Mouse (Mus musculus): ENCODE measurements around the gene Trak1.

The Trak1 gene

DNA sequence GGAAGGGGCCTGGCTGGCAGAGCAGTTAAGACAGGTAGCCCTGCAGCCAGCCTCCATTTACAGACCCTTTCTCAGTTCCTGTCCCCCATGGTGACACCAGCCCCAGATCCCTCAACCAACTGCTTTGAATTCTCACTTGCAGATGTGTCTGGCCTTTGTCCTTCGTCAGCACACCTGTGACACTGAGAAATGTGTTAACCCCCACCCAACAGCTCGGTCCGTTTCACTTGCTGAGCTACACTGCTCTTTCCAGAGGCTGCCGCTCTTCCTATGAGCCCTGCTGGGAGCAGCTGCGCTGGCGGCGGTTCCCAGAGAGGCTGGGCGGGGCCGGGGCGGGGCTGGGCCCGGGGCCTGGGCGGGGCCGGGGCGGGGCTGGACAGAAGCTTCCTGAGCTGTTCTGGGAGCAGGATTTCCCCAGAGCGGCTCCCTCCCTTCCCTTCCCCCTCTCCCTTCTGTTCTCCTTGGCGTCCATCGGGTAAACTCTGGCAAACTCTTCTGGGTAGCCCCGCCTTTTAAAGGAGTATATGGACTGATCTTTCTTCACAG is 74.1 kb downstream of the Trak1 start:
- peak; percentile 86 for DNase-seq (ENCODE audit: low spot score in 2 of 2)

DNA sequence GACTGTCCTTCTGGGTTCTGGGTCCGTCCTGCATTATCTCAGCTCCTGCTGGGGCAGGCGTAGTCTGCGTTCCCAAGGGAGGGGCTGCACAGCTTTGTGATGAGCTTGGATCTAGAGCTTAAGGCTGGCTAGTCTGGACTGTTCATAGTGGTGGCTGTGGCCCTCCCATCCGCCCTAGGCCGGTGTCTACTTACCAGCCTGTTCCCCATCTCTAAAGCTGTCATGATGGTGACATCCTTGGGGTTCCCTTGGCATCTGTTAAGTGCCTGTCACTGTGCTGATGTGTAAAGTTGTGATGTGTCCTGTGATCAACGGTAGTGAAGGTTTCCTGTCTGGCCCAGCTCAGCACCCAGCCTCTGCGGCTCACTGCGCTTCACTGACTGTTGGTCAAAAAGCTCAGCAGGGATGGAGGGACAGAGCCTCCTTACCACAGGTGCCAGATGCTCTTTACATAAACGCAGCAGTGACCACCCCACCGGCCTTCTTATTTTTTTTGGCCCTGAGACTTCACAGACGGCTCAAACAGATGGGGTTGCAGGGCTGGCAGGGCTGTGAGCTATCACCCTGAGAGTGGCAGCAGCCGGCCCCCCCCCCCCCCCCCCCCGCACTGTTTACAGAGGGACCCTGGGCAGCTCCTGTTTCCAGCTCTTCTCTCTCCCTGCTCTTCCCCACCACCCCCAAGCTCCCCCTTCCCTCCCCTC is 74.8 kb downstream of the Trak1 start:
- DNase-seq (ENCODE audit: low spot score in 2 of 2): no peak

DNA sequence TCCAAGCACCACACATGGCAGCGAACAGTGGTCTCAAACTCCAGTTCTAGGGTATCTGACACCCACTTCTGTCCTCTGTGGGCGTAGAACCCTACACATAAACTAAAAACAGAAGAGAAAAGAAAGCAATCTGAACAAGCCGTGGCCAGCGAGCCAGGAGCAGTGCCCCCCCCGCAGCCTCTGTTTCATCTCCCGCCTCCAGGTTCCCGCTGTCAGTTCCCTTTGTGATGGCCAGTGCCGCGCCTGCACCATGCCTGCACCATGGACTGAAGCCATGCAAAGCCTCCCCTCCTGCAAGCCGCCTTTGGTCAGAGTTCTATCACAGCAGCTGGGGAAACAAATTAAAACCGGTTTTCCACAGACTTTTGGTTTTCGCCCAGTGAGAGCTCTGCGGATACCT is 75.8 kb downstream of the Trak1 start:
- no peak for DNase-seq (ENCODE audit: low spot score in 2 of 2)

DNA sequence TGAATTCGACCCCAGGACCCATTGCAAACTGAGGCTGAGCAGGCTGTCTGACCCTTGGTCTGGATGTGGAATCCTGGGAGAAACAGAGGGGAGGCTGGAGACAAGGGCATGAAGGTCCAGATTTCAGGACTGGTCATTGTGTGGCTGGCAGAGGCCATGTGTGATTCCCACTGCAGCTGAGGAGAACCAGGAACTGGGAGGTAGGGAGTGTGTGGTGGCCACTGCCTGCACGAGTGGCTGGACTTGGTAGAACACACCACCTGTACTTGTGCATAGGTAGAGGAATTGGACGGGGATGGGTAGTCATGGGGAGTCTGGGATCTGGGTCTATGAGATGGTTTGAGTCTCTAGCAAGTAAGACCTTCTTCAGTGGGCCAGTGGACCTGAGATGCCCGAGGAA is 76.2 kb downstream of the Trak1 start:
- no peak for DNase-seq (ENCODE audit: low spot score in 2 of 2)

DNA sequence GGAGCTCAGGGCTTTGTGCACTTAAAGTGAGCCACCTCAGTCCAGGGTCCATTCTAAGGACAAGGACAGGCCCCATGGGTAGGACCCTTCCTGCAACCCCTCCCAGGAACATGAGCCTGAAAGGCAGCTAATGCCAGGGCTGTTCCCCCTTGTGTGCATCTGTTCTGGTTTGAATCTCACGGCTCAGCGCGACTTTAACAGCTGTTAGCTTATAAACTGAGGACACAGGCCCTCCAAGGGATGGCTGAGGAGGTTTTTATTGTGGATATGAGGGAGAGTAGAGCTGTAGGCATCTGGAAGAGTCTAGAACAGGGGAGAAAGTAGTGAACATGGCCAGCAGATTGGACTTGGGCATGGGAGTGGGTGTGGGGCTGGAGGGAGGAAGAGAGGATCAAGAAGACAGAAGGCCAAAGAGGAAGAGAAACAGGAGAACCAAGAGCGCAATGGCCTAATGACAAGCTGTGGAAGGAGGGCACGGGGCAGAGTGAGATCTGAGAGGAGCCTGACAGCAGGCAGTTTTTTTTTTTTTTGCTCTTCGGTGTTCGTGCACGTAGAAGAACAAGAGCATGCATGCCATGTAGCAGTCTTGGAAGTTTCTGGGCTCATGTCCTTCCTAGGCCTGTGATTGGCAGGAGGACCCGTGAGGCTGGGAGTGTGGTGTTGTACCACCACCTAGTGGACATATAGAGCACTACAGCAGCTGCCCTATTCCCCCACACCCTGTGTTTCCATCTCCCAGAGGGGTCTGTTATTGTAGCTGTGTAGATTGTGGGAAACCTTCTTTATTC is 77.0 kb downstream of the Trak1 start:
- peak in 1 of 2 experiments; percentile 58 for DNase-seq (ENCODE audit: low spot score in 2 of 2)

DNA sequence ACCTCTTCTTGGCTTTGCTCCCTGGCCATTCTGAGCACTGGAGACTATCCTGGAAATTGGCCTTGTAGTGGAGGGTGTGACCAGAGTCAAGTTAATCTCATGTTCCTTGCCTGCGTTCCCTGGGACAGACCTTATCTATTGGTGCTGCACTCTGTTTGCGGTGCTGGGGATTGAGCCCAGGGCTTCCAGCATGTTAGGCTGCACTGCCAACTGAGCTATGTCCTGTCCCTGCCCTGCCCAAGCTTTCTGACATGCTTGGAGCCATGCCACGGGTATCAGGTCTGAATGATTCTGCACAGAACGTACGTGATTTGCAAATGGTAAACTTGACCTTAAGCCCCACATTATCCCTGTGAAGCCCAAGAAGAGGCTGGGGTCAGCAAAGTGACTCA is 77.6 kb downstream of the Trak1 start:
- DNase-seq (ENCODE audit: low spot score in 2 of 2): no peak

DNA sequence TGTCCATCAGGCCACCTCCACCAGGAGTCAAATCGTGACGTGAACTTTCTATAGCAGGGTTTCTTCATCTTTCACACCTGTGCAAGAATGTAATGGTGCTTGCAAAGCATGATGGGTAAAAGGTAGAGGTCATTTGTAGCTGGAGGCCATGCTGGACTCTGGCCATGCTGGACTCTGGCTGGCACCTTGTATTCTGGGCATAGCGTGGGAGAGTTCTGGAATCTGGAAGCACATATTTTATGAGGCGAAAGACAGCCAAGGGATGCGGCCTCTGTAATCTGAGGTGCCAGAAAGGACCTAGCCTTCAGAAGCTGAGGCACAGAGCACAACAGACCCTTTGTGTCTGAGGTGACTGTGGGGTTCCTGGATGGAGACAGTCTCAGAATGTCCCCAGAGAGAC is 78.8 kb downstream of the Trak1 start:
- no peak for DNase-seq (ENCODE audit: low spot score in 2 of 2)

DNA sequence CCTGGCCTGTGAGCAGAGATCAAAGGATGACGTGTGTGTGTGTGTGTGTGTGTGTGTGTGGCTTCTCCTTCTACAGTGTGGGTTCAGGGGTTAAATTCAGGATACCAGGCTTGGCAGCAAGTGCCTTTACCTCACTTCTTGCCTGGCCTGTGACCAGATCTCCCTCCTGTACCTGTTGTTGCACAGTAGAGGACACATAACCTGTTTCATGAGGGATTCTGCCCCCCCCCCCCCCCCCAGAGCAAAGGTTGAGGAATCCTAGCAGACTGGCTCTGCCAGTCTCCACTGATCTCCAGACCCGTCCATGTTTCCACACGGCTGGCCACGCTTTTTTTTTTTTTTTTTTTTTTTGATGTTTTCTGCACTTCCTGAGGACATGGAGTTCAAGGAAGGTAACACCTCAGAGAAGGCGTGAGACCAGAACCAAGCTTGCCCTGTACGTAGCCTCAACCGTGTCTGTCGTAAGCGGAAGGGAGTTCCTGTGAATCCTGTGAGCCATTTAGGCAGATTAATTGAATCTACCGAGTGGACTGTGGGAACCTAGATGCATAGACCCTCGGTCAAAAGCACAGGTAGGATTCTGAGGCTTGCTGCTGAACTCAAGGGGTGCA is 83.1 kb downstream of the Trak1 start:
- DNase-seq (ENCODE audit: low spot score in 2 of 2): no peak

DNA sequence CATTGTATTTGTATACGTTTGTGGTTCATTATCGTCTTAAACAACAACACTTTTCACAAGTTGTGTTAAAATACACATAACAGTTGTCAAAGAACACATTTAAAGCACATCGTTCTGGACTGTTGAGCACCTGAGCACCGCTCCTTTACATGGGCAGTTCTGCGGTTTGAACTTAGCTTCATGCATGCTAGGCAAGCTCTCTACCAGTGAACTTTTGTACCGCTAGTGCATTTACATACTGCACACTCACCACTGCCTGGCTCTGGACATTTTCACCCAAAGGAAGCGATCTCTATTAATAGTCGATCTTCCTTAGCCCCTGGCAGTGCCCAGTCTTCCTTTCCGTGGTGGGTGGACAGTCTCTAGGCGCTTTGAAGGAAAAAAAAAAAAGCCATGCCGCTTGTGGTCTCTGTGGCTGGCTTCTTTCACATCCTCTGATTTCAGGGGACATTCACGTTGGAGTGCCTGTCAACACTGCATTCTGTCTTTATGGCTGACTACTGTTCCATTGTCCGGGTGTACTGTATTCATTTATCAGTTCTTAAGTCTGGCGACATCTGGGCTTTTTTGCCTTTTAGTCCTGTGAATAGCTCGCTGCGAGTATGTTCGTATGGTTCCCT is 84.5 kb downstream of the Trak1 start:
- DNase-seq (ENCODE audit: low spot score in 2 of 2): no peak

DNA sequence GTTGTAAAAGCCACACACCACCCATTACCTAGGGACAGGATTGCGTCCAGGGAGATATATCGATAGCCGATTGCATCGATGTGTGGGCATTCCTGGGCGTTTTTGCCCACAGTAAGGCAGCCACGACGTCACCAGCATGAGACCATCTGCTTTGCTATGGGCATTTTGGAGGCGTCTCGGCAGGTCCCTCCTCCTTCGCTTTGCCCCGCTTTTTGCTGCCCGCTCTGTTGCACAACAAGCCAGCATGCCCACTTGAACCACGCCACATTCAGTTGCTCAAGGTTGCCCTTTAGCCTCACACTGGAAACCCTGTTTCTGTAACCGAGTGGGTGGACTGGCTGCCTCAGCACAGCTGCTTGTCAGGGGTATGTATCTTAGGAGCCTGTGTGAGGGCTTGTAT is 85.3 kb downstream of the Trak1 start:
- DNase-seq (ENCODE audit: low spot score in 2 of 2): no peak

DNA sequence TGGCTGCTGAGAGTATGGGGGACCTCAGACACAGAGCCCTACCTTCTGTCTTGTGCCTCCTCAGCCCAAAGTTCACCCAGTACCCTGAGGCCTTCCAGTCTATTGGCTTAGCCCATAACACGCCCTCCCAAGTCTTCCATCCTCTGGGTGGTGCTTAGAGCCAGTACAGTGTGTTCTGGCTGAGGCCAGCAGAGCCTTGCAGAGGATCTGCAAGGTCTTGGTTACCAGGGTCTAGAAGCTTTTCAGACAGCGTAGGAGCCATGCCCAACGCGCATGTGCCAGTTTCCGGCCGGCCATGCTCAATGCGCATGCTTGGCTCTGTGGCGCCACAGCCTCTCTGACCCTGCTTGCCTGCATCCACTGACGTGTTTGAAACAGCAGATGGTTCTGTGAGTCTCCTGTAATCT is 85.9 kb downstream of the Trak1 start:
- DNase-seq (ENCODE audit: low spot score in 2 of 2): peak in 1 of 2 experiments; percentile 43

GRCm38 (mm10) chr9:121384620-121385019 is 87.3 kb downstream of the Trak1 start:
- DNase-seq (ENCODE audit: low spot score in 2 of 2): no peak

GRCm38 (mm10) chr9:121385091-121385748 is 87.9 kb downstream of the Trak1 start:
- peak; percentile 44 to 80 for DNase-seq (ENCODE audit: low spot score in 2 of 2)

- DNase-seq (ENCODE audit: low spot score in 2 of 2): no peak
These were observed 88.5 kb downstream of the Trak1 start for GRCm38 (mm10) chr9:121385749-121386350.

DNA sequence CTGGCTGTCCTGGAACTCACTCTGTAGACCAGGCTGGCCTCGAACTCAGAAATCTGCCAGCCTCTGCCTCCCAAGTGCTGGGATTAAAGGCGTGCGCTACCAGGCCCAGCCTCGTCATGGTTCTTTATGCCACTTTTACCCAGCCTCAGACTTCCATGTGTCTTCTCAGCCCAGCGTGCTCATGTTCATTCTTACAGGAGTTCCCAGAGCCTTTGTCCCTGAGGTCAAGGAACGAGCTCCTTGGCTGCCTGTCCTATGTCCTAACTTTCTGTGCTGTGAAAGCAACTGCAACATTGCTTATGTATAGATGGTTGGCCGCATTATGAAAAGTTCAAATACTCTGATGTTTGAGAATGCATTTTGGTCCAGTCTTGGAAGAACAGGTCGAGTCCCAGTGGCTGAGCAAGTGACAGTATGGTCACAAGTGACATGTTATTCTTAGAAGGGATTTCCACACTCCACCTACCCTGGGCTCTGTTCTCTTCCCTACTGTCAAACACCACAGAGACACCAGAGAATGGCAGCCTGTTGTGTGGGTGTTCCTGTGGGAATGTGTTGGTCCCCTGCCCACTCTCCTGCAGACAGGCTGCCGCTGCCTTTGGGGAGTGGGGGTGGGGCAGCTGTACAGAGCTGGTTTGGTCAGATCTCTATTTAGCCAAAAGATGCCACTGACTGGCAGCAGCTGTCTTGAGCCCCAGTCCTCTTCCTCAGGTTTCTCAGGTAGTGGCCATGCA is 90.4 kb downstream of the Trak1 start:
- DNase-seq (ENCODE audit: low spot score in 2 of 2): peak in 1 of 2 experiments; percentile 51

- no peak for DNase-seq (ENCODE audit: low spot score in 2 of 2)
These were observed 91.1 kb downstream of the Trak1 start for GRCm38 (mm10) chr9:121388273-121388931.

DNA sequence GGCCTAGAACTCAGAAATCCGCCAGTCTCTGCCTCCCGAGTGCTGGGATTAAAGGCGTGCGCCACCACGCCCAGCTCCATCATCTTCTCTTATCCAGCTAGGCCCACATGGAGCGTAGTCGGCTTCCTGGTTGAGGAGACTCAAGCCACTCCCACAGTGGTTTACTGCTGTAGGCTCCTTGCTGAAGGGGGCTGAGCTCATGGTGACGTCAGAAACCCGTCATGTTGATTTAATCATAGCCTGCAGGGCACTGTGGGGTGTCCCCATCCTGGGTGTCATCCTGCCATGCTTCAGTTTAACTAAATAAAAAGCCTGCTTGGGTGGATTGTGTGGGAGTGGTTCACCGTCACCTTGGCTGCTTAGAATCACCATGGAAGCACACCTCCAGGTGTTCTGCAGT is 92.0 kb downstream of the Trak1 start:
- DNase-seq (ENCODE audit: low spot score in 2 of 2): no peak

DNA sequence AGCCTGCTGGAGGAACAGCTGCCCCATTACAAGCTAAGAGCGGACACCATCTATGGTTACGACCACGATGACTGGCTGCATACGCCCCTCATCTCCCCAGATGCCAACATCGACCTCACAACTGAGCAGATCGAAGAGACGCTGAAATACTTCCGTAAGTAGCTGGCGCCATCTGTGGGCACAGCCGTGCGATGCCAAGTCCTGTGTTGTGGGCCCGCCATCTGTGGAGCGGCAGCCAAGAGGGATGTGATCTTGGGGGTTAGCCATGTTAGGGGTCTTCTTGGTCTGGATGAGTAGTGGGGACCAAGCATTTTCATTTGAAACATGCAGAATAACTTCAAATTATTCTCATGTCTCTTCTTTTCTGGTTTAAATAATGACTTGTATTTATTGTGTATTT is 94.6 kb downstream of the Trak1 start:
- no peak for DNase-seq (ENCODE audit: low spot score in 2 of 2)

DNA sequence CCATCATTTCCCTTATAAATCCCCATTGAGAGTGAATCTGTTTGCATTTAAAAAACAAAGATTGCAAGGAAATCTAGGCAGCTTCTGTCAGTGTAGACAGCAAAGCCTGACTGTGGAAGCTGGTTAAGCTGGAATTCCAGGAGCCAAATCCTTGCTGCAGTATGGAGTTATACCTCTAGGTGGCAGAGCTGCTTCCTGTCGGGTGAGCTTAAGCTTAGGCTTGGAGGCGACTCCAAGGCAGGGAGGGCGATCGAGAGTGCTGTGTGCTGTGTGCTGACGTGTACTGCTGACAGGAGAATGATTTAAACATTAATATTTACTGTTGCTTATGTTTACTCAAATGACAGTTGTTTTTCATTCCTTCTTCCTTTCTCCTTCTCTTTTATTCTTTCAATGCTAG is 95.1 kb downstream of the Trak1 start:
- peak in 1 of 2 experiments; percentile 72 for DNase-seq (ENCODE audit: low spot score in 2 of 2)

DNA sequence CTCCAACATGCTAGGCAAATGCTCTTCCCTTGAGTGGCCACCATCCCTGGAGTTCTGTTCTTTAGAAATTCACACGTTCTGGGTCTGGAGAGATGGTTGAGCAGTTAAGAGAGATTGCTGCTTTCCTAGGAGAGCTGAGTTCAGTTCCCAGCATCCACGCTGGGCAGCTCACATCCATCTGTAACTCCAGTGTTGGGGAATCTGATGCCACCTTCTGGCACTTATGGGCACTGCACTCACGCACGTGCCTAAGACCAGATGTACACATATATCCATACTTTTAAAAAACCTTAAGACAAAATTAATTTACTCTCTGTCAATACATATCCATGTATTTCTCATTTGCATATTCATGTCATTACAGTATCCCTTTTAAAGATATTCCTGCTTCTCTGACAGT is 95.8 kb downstream of the Trak1 start:
- DNase-seq (ENCODE audit: low spot score in 2 of 2): no peak
